ENCODE assay signal across 8 mouse cellular contexts in the genomic region with DNA sequence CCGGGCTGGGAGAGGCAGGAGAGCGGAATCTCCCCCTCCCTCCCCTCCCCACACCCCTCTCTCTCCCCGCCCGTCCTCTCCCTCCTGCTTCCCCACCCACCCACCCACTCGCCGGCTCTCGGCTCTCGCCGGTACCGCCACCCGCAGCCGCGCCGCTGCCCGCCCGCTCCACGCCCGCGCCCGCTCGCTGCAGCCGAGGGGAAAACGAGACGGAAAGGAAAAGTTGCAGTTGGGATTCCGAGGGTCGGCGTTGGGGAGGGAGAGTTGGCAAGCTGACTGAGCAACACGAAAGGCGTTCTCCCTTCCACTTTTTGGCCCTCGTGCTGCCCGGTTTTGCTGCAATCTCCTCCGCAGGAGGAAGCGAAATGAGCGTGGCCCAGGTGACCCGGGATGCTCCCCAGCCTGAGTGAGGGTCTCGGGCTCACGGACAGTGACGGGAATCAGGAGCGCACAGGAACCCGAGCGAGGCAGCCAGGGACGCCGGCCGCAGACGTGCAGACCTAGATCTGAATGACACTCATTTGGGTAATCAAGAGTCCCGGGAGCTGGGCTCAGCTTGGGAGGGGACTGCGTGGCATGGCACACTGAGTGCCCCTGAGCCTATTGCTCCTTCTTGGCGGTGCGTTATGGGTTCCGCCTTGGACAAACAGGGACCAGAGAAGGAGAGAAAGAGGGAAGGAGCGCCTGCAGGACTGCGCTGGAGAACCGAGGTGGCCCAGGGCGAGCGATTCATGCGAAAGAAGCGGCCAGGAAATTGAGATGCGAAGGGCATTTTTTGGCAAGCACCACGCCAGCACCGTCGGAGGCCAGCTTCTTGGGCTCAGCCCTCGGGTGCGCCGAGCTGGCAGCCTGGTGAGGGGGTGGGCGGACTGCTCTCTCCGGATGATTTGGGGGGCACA.
DNase-seq lines count a peak whose midpoint lies in the region; ATAC-seq lines count a peak whose summit lies in the region.

No protein-coding gene starts in this region.

- peak overlapping the region; percentile 24; the same call in 1 of the 2 replicates for H3K9ac ChIP-seq in lung, embryonic 15.5 days
- peak overlapping the region; percentile 82 for H3K9ac ChIP-seq in forebrain, embryonic 14.5 days (ENCODE audit: low read length)
- H3K9ac ChIP-seq in limb, embryonic 13.5 days, result peak overlapping the region; percentile 45; the same call in 1 of the 2 replicates

- H3K4me3 ChIP-seq in lung, embryonic 15.5 days, result peak overlapping the region; percentile 43
- peak overlapping the region; percentile 63 for H3K4me3 ChIP-seq in forebrain, embryonic 14.5 days (ENCODE audit: low read depth, low read length)
- H3K4me3 ChIP-seq in limb, embryonic 13.5 days, result peak overlapping the region; percentile 47

- peak overlapping the region; percentile 85 for H3K4me2 ChIP-seq in lung, embryonic 15.5 days
- H3K4me2 ChIP-seq in forebrain, embryonic 14.5 days (ENCODE audit: low read length), result peak overlapping the region; percentile 87
- H3K4me2 ChIP-seq in limb, embryonic 13.5 days (replicated peaks), result peak overlapping the region; percentile 77

- H3K9me3 ChIP-seq in lung, embryonic 15.5 days, result no peaks in the 10 kb centered on the region
- H3K9me3 ChIP-seq in forebrain, embryonic 14.5 days (replicated peaks; ENCODE audit: control insufficient read depth, low read length), result no peaks in the 10 kb centered on the region
- no peaks in the 10 kb centered on the region for H3K9me3 ChIP-seq in limb, embryonic 13.5 days

- peaks cover 95% of the 10 kb centered on the region for H3K27me3 ChIP-seq in lung, embryonic 15.5 days
- H3K27me3 ChIP-seq in forebrain, embryonic 14.5 days (replicated peaks; ENCODE audit: control insufficient read depth, insufficient read depth, low read length), result 0 out of 2 replicates have a peak, but pooled peaks cover 2% of the 10 kb centered on the region
- peaks cover 100% of the 10 kb centered on the region for H3K27me3 ChIP-seq in limb, embryonic 13.5 days

- H3K27ac ChIP-seq in lung, embryonic 15.5 days, result no peak overlapping the region
- H3K27ac ChIP-seq in forebrain, embryonic 14.5 days (ENCODE audit: low read depth, low read length), result peak overlapping the region; percentile 91
- H3K27ac ChIP-seq in limb, embryonic 13.5 days, result no peak overlapping the region

- peaks cover 18% of the 10 kb centered on the region for H3K4me1 ChIP-seq in lung, embryonic 15.5 days
- peaks cover 26% of the 10 kb centered on the region for H3K4me1 ChIP-seq in forebrain, embryonic 14.5 days (ENCODE audit: control insufficient read depth, insufficient read depth, low read length)
- H3K4me1 ChIP-seq in limb, embryonic 13.5 days, result peaks cover 25% of the 10 kb centered on the region

- DNase-seq in lung, postnatal 10 days, result no peak
- peak; percentile 69 to 73 for DNase-seq in cerebellum, adult 18-20 months
- DNase-seq in forebrain, embryonic 14.5 days (ENCODE audit: low spot score), result peak; percentile 56
- peak; percentile 48 for DNase-seq in right cerebral cortex, adult 18-20 months
- DNase-seq in ovary, postnatal 10 days (ENCODE audit: low spot score), result no peak
- DNase-seq in Muller cell, postnatal 12 days (ENCODE audit: inconsistent ontology term), result no peak

- 0% methylated on average over 44 of the region's 66 CpGs for WGBS in lung, embryonic 15.5 days
- WGBS in forebrain, embryonic 14.5 days, result under 1% methylated on average over 46 of the region's 66 CpGs
- 0% methylated on average over 47 of the region's 66 CpGs for WGBS in limb, embryonic 13.5 days

- no peaks in the 10 kb centered on the region for H3K36me3 ChIP-seq in lung, embryonic 15.5 days
- H3K36me3 ChIP-seq in forebrain, embryonic 14.5 days (ENCODE audit: control insufficient read depth, insufficient read depth, low read length), result no peaks in the 10 kb centered on the region
- H3K36me3 ChIP-seq in limb, embryonic 13.5 days, result no peaks in the 10 kb centered on the region

- ATAC-seq in lung, embryonic 15.5 days (ENCODE audit: borderline replicate concordance, extremely low read depth, low FRiP score, low TSS enrichment), result no peak
- ATAC-seq in forebrain, embryonic 14.5 days, result peak; percentile 50
- no peak for ATAC-seq in limb, embryonic 13.5 days (ENCODE audit: low FRiP score, low read depth)

Comparison
In these comparisons a context has a peak if more than half of its experiments do, and no peak if none do; other contexts are left out.
1. H3K9ac ChIP-seq: peak in every context shown above with its lines; median percentile 82 in forebrain, embryonic 14.5 days; 45 in limb, embryonic 13.5 days; 24 in lung, embryonic 15.5 days.
2. DNase-seq: peak in cerebellum, adult 18-20 months (2 of 2), forebrain, embryonic 14.5 days (single experiment) and right cerebral cortex, adult 18-20 months (single experiment); none in lung, postnatal 10 days (single experiment), ovary, postnatal 10 days (single experiment) and Muller cell, postnatal 12 days (single experiment).
3. Peak in every context shown above with its lines, with median percentiles within 50 percentile points of each other: H3K4me2 ChIP-seq and H3K4me3 ChIP-seq.